Mouse (Mus musculus) bone marrow, adult 2 months (tissue): ENCODE data around the gene 9530068E07Rik.

Experiments used
- CTCF ChIP-seq: fragments of 200-500 bp; IDR thresholded peaks from 2 replicates; pipeline ENCODE4 v1.5.1; 2011; ENCODE audit warnings: low read length, control low read depth; ENCODE audit not compliant: control insufficient read depth, insufficient read depth
- POLR2A ChIP-seq: fragments of 200-500 bp; IDR thresholded peaks from 2 replicates; pipeline ENCODE4 v1.6.1; 2011; ENCODE audit warnings: low read depth, mild to moderate bottlenecking, control low read depth, low read length, borderline replicate concordance; ENCODE audit not compliant: control insufficient read depth

DNA sequence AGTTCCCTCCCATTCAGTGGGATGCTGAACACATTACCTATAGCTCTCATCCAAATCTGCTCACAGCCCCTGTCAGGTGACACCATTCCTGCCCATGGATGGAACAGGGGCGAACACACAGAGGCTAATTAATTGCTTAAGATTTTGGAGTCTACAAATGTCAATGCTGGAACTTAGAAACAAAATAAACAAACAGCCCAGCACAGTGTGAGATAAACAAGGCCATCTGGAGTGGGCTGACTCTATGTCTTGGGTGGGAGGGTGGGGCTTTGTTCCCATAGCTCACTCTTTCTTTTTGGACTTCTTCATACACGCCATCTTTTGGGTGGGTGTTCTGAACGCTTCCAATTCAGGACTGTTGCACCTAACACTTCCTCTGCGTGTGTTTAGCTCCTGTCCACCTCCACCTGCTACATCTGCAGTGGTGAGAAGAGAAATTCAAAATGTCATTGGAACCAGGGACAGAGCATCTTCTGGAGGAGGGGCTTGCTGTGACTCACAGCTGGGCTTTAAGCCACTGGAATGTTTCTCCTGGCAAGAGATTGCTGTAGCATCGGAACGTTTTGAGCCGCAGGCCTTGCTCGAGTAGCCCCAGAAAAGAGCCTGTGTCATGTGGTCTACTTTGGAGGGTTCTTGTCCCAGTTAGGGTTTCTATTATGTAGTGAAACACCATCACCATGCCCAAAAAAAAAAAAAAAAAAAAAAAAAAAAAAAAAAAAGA lies 37.0 kb downstream of the 9530068E07Rik start:
- no peak for TF ChIP-seq CTCF
- no peak for TF ChIP-seq POLR2A
